Mouse (Mus musculus) heart, embryonic 12.5 days (tissue): ENCODE measurements around the gene Ube2o. TPM values are rescaled to one million over a fixed set of nuclear protein-coding genes. Genes with fewer than 3 reads are reported as not detected.

Experiments
- ATAC-seq: fragments of 200-750 bp; cut with Nextera tagmentation; 2 replicates; pipeline ENCODE4 v1.8.0; 2017; ENCODE audit warnings: moderate TSS enrichment, moderate library complexity; ENCODE audit not compliant: insufficient number of reproducible peaks, low FRiP score
- H3K27ac ChIP-seq: fragments of 300-500 bp; sonication (generic); 2 replicates; pipeline ENCODE4 v1.5.1; 2016; ENCODE audit warnings: mild to moderate bottlenecking, moderate library complexity; ENCODE audit not compliant: poor library complexity, severe bottlenecking
- H3K27me3 ChIP-seq: fragments of 300-500 bp; sonication (generic); replicated peaks from 2 replicates; pipeline ENCODE4 v1.6.1; 2016; ENCODE audit warnings: mild to moderate bottlenecking, moderate library complexity
- H3K36me3 ChIP-seq: fragments of 300-500 bp; sonication (generic); 2 replicates; pipeline ENCODE4 v1.6.1; 2016; ENCODE audit warnings: mild to moderate bottlenecking, moderate library complexity
- H3K4me1 ChIP-seq: fragments of 300-500 bp; sonication (generic); replicated peaks from 2 replicates; pipeline ENCODE4 v1.6.1; 2016; ENCODE audit warnings: mild to moderate bottlenecking
- H3K4me2 ChIP-seq: fragments of 300-500 bp; sonication (generic); 2 replicates; pipeline ENCODE4 v1.6.1; 2016; ENCODE audit warnings: mild to moderate bottlenecking, moderate library complexity
- H3K4me3 ChIP-seq: fragments of 300-500 bp; sonication (generic); 2 replicates; pipeline ENCODE4 v1.5.1; 2016; ENCODE audit warnings: mild to moderate bottlenecking
- H3K9ac ChIP-seq: fragments of 300-500 bp; sonication (generic); 2 replicates; pipeline ENCODE4 v1.6.1; 2016; ENCODE audit warnings: mild to moderate bottlenecking, moderate library complexity
- H3K9me3 ChIP-seq: fragments of 300-500 bp; sonication (generic); replicated peaks from 2 replicates; pipeline ENCODE4 v1.6.1; 2016; ENCODE audit warnings: mild to moderate bottlenecking, moderate library complexity
- WGBS: fragments of 180-500 bp; shearing (Covaris S2); methylation state at CpG from one replicate; pipeline ENCODE4 v1.1.7; 2016; 5-methylcytosine and 5-hydroxymethylcytosine counted together
- polyA plus RNA-seq: library from polyadenylated mRNA; unstranded; fragments of >200 nt; fragmentation: Nextera tagmentation; extraction: Ambion mirVana; gene quantifications from 2 replicates; pipeline ENCODE4 v1.2.1, GENCODE M21; 2016

Gene Ube2o
- polyA plus RNA-seq, 1 experiment from 2014 or later: 18.1 TPM

GRCm38 (mm10) chr11:116621258-116621704 is 40.0 kb upstream of the Ube2o start:
- Histone ChIP-seq H3K9ac (no peak overlapping the region), H3K4me2 (peak overlapping the region; percentile 46), H3K9me3 (no peaks in the 10 kb centered on the region), H3K4me3 (no peak overlapping the region), H3K27me3 (no peaks in the 10 kb centered on the region), H3K27ac (0 out of 2 replicates have a peak overlapping the region, but pooled peaks have one; percentile 12), H3K4me1 (peaks cover 83% of the 10 kb centered on the region), H3K36me3 (no peaks in the 10 kb centered on the region)
- no peak for ATAC-seq
- 34% methylated on average over 6 of the region's 6 CpGs for WGBS

GRCm38 (mm10) chr11:116620559-116621253 is 39.5 kb upstream of the Ube2o start:
- Histone ChIP-seq H3K4me1 (peaks cover 88% of the 10 kb centered on the region), H3K36me3 (no peaks in the 10 kb centered on the region), H3K9me3 (no peaks in the 10 kb centered on the region), H3K9ac (peak overlapping the region; percentile 7; the same call in 1 of the 2 replicates), H3K27me3 (no peaks in the 10 kb centered on the region), H3K4me2 (peak overlapping the region; percentile 46), H3K4me3 (no peak overlapping the region), H3K27ac (0 out of 2 replicates have a peak overlapping the region, but pooled peaks have one; percentile 12)
- WGBS: 68% methylated on average over 10 of the region's 10 CpGs
- no peak for ATAC-seq

GRCm38 (mm10) chr11:116620073-116620472 is 38.8 kb upstream of the Ube2o start:
- Histone ChIP-seq H3K27ac (no peak overlapping the region), H3K9me3 (no peaks in the 10 kb centered on the region), H3K9ac (peak overlapping the region; percentile 7; the same call in 1 of the 2 replicates), H3K27me3 (no peaks in the 10 kb centered on the region), H3K36me3 (no peaks in the 10 kb centered on the region), H3K4me3 (no peak overlapping the region), H3K4me2 (peak overlapping the region; percentile 46), H3K4me1 (peaks cover 88% of the 10 kb centered on the region)
- WGBS: 22% methylated on average over 9 of the region's 9 CpGs
- no peak for ATAC-seq

- Histone ChIP-seq H3K27me3 (no peaks in the 10 kb centered on the region), H3K27ac (no peak overlapping the region), H3K4me3 (no peak overlapping the region), H3K9me3 (no peaks in the 10 kb centered on the region), H3K36me3 (no peaks in the 10 kb centered on the region), H3K4me2 (peak overlapping the region; percentile 46; the same call in 1 of the 2 replicates), H3K9ac (no peak overlapping the region), H3K4me1 (peaks cover 88% of the 10 kb centered on the region)
- WGBS: 83% methylated on average over 8 of the region's 8 CpGs
- no peak for ATAC-seq
Measured at GRCm38 (mm10) chr11:116619561-116619960, 38.3 kb upstream of the Ube2o start.

GRCm38 (mm10) chr11:116619156-116619555 is 37.9 kb upstream of the Ube2o start:
- H3K36me3 ChIP-seq: no peaks in the 10 kb centered on the region
- no peak overlapping the region for H3K9ac ChIP-seq

GRCm38 (mm10) chr11:116618666-116619065 is 37.4 kb upstream of the Ube2o start:
- Histone ChIP-seq H3K27me3 (no peaks in the 10 kb centered on the region), H3K9me3 (no peaks in the 10 kb centered on the region), H3K4me2 (no peak overlapping the region), H3K36me3 (no peaks in the 10 kb centered on the region), H3K4me3 (no peak overlapping the region), H3K27ac (no peak overlapping the region), H3K9ac (no peak overlapping the region), H3K4me1 (peaks cover 90% of the 10 kb centered on the region)
- no peak for ATAC-seq
- WGBS: 82% methylated on average over 7 of the region's 7 CpGs

More at GRCm38 (mm10) chr11:116619156-116619555, 37.9 kb upstream of the Ube2o start:
- Histone ChIP-seq H3K27ac (no peak overlapping the region), H3K27me3 (no peaks in the 10 kb centered on the region), H3K4me2 (no peak overlapping the region), H3K4me1 (peaks cover 88% of the 10 kb centered on the region), H3K9me3 (no peaks in the 10 kb centered on the region), H3K4me3 (no peak overlapping the region)
- ATAC-seq: no peak
- WGBS: 86% methylated on average over 7 of the region's 7 CpGs

GRCm38 (mm10) chr11:116617641-116618040 is 36.4 kb upstream of the Ube2o start:
- peaks cover 80% of the 10 kb centered on the region for H3K4me1 ChIP-seq
- H3K4me3 ChIP-seq: no peak overlapping the region
- no peak overlapping the region for H3K27ac ChIP-seq
- WGBS: 93% methylated on average over 7 of the region's 7 CpGs
- H3K4me2 ChIP-seq: no peak overlapping the region
- H3K27me3 ChIP-seq: no peaks in the 10 kb centered on the region
- no peak for ATAC-seq
- no peak overlapping the region for H3K9ac ChIP-seq
- no peaks in the 10 kb centered on the region for H3K36me3 ChIP-seq
- H3K9me3 ChIP-seq: no peaks in the 10 kb centered on the region

GRCm38 (mm10) chr11:116616438-116617118 is 35.3 kb upstream of the Ube2o start:
- no peak for ATAC-seq
- Histone ChIP-seq H3K9ac (no peak overlapping the region), H3K4me1 (peaks cover 69% of the 10 kb centered on the region)

GRCm38 (mm10) chr11:116615735-116616437 is 34.6 kb upstream of the Ube2o start:
- no peak overlapping the region for H3K4me3 ChIP-seq
- no peak overlapping the region for H3K9ac ChIP-seq
- peak overlapping the region; percentile 65 for H3K27ac ChIP-seq

More at GRCm38 (mm10) chr11:116616438-116617118, 35.3 kb upstream of the Ube2o start:
- whole genome bisulfite sequencing: 74% methylated on average over 10 of the region's 10 CpGs
- Histone ChIP-seq H3K4me2 (peak overlapping the region; percentile 45), H3K27me3 (no peaks in the 10 kb centered on the region), H3K27ac (peak overlapping the region; percentile 65), H3K36me3 (no peaks in the 10 kb centered on the region), H3K9me3 (no peaks in the 10 kb centered on the region), H3K4me3 (no peak overlapping the region)

GRCm38 (mm10) chr11:116613234-116613633 is 32.0 kb upstream of the Ube2o start:
- 77% methylated on average over 6 of the region's 6 CpGs for WGBS
- H3K27ac ChIP-seq: no peak overlapping the region
- H3K4me3 ChIP-seq: no peak overlapping the region
- no peak overlapping the region for H3K4me2 ChIP-seq
- H3K27me3 ChIP-seq: no peaks in the 10 kb centered on the region
- no peak for ATAC-seq
- H3K9me3 ChIP-seq: no peaks in the 10 kb centered on the region
- no peak overlapping the region for H3K9ac ChIP-seq
- peaks cover 6% of the 10 kb centered on the region; the same call in 1 of the 2 replicates for H3K36me3 ChIP-seq
- H3K4me1 ChIP-seq: peaks cover 56% of the 10 kb centered on the region

More at GRCm38 (mm10) chr11:116615735-116616437, 34.6 kb upstream of the Ube2o start:
- H3K4me1 ChIP-seq: peaks cover 62% of the 10 kb centered on the region
- ATAC-seq: peak; percentile 77
- H3K27me3 ChIP-seq: no peaks in the 10 kb centered on the region
- no peaks in the 10 kb centered on the region for H3K36me3 ChIP-seq
- H3K9me3 ChIP-seq: no peaks in the 10 kb centered on the region
- 31% methylated on average over 15 of the region's 15 CpGs for WGBS
- peak overlapping the region; percentile 45 for H3K4me2 ChIP-seq

- H3K27me3 ChIP-seq: no peaks in the 10 kb centered on the region
- peaks cover 50% of the 10 kb centered on the region for H3K4me1 ChIP-seq
- peaks cover 8% of the 10 kb centered on the region; the same call in 1 of the 2 replicates for H3K36me3 ChIP-seq
- 93% methylated on average over 1 of the region's 1 CpGs for WGBS
- no peak for ATAC-seq
- no peak overlapping the region for H3K9ac ChIP-seq
- no peaks in the 10 kb centered on the region for H3K9me3 ChIP-seq
- no peak overlapping the region for H3K4me2 ChIP-seq
- H3K27ac ChIP-seq: no peak overlapping the region
- H3K4me3 ChIP-seq: no peak overlapping the region
Measured at GRCm38 (mm10) chr11:116612554-116612953, 31.3 kb upstream of the Ube2o start.
